Mouse (Mus musculus): ENCODE results near the gene Iqgap2. TPM values are rescaled to one million over a fixed set of nuclear protein-coding genes. Genes with fewer than 3 reads are reported as not detected.

The Iqgap2 gene
- total and polyA plus RNA-seq, 2 experiments from 2014 or later: 0.83 to 1.3 TPM

DNA sequence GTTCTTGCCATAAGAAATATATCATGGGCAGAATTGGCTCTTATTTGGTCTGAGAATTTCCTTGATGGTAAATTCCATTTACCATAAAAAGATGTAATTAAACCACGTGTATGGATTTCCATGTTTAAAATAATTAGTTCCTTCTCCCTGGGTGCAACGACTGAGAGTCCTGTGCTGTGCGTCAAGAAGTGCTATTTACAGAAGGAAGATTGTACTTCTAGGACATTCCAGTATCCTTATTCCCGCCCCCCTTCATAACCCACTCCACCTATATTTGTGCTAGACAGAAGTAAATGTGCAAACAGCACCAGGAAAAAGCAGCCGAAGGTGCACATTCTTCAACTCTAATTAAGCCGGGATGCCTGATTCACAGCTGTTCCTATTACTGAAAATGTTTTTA, 65.5 kb downstream of the Iqgap2 start:
- Histone ChIP-seq H3K4me2 (ENCODE audit: low read depth, low read length) (no peak overlapping the region), H3K36me3 (replicated peaks; ENCODE audit: control insufficient read depth, insufficient read depth, low read length) (no peaks in the 10 kb centered on the region), H3K9me3 (replicated peaks; ENCODE audit: control insufficient read depth, low read length) (no peaks in the 10 kb centered on the region), H3K4me1 (ENCODE audit: control insufficient read depth, insufficient read depth) (peaks cover 11% of the 10 kb centered on the region), H3K27ac (ENCODE audit: low read depth) (no peak overlapping the region), H3K27me3 (ENCODE audit: control insufficient read depth, insufficient read depth, low read length) (no peaks in the 10 kb centered on the region), H3K9ac (replicated peaks; ENCODE audit: low read depth, low read length) (no peak overlapping the region), H3K4me3 (ENCODE audit: low read depth, low read length) (no peak overlapping the region)
- WGBS: 66% methylated on average over 6 of the region's 6 CpGs
- no peak for DNase-seq (ENCODE audit: low spot score)
- ATAC-seq (ENCODE audit: insufficient read depth, low read depth): no peak
- TF ChIP-seq CTCF (IDR thresholded peaks at IDR 0.05; ENCODE audit: low read depth) (no peak), EP300 (IDR thresholded peaks at IDR 0.05; ENCODE audit: low read depth) (no peak)

DNA sequence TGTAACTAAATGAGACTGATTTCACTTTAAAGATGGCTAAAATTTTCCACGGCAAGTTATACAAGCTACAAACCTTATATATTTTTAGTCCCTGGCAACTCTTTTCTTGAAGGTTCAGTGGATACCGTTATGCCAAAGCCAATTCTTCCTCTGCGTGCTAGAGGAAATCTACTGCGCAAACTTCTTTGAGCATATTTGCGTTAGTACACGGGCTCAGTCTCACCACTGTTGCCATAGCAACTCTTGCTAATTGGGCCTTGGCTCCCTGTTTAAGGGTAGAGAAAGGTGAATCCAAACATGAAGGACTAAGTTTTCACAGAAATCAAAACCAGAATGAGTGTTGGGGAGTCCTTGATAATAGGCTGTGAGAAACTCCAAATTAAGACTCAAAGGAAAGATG, 68.8 kb downstream of the Iqgap2 start:
- no peak for ATAC-seq (ENCODE audit: insufficient read depth, low read depth)
- H3K27me3 ChIP-seq (ENCODE audit: control insufficient read depth, insufficient read depth, low read length): no peaks in the 10 kb centered on the region
- no peak for DNase-seq (ENCODE audit: low spot score)
- no peaks in the 10 kb centered on the region for H3K9me3 ChIP-seq (replicated peaks; ENCODE audit: control insufficient read depth, low read length)
- H3K36me3 ChIP-seq (replicated peaks; ENCODE audit: control insufficient read depth, insufficient read depth, low read length): no peaks in the 10 kb centered on the region
- H3K27ac ChIP-seq (ENCODE audit: low read depth): no peak overlapping the region
- no peak overlapping the region for H3K4me2 ChIP-seq (ENCODE audit: low read depth, low read length)
- TF ChIP-seq EP300 (IDR thresholded peaks at IDR 0.05; ENCODE audit: low read depth) (no peak), CTCF (IDR thresholded peaks at IDR 0.05; ENCODE audit: low read depth) (no peak)
- WGBS: 91% methylated on average over 6 of the region's 6 CpGs
- peaks cover 11% of the 10 kb centered on the region for H3K4me1 ChIP-seq (ENCODE audit: control insufficient read depth, insufficient read depth)
- H3K9ac ChIP-seq (replicated peaks; ENCODE audit: low read depth, low read length): no peak overlapping the region
- no peak overlapping the region for H3K4me3 ChIP-seq (ENCODE audit: low read depth, low read length)

DNA sequence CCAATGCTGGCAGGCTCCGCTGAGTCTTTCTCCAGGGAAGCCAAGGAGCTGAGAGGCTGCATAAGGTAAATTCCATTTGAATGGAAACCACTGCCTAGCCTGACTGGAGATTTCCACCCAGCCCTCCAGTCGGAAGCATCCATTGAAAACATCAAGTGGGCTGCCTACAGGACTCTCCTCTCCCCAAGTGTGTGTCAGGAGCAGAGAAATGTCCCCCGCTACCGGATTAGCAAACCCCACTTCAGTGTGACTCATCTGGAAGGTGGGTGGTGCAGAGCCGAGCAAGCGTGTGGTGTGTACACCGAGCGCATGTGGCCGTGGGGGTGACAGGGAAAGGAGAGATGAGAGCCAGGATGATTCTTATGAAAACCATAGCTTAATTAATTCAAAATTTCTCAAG, 71.7 kb downstream of the Iqgap2 start:
- no peak for TF ChIP-seq CTCF (IDR thresholded peaks at IDR 0.05; ENCODE audit: low read depth)
- no peak for TF ChIP-seq EP300 (IDR thresholded peaks at IDR 0.05; ENCODE audit: low read depth)
- H3K4me1 ChIP-seq (ENCODE audit: control insufficient read depth, insufficient read depth): no peaks in the 10 kb centered on the region
- H3K36me3 ChIP-seq (replicated peaks; ENCODE audit: control insufficient read depth, insufficient read depth, low read length): no peaks in the 10 kb centered on the region
- H3K27ac ChIP-seq (ENCODE audit: low read depth): no peak overlapping the region
- no peak overlapping the region for H3K4me2 ChIP-seq (ENCODE audit: low read depth, low read length)
- H3K9me3 ChIP-seq (replicated peaks; ENCODE audit: control insufficient read depth, low read length): no peaks in the 10 kb centered on the region
- WGBS: 82% methylated on average over 9 of the region's 9 CpGs
- H3K27me3 ChIP-seq (ENCODE audit: control insufficient read depth, insufficient read depth, low read length): no peaks in the 10 kb centered on the region
- ATAC-seq (ENCODE audit: insufficient read depth, low read depth) (no peak), DNase-seq (ENCODE audit: low spot score) (no peak)
- no peak overlapping the region for H3K9ac ChIP-seq (replicated peaks; ENCODE audit: low read depth, low read length)
- H3K4me3 ChIP-seq (ENCODE audit: low read depth, low read length): no peak overlapping the region

DNA sequence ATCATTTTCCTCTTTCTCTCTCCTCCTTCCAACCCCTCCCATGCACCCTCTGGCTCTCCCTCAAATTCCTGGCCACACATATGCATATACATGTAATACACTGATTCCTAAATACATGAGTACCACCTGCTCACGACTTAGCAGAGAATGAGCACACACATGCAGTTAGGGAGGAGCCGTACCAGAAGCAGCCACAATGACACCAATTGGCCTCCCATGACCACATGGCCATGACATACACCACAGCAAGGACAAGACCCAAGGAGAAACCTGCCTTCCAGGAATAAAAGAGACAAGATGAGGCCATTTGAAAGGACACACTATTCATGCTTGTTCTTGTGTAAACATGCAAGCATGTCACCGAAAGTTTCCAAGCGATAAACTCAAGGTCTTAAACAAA, 72.8 kb downstream of the Iqgap2 start:
- H3K4me2 ChIP-seq (ENCODE audit: low read depth, low read length): no peak overlapping the region
- TF ChIP-seq EP300 (IDR thresholded peaks at IDR 0.05; ENCODE audit: low read depth) (no peak), CTCF (IDR thresholded peaks at IDR 0.05; ENCODE audit: low read depth) (no peak)
- H3K9me3 ChIP-seq (replicated peaks; ENCODE audit: control insufficient read depth, low read length): no peaks in the 10 kb centered on the region
- no peaks in the 10 kb centered on the region for H3K4me1 ChIP-seq (ENCODE audit: control insufficient read depth, insufficient read depth)
- no peak overlapping the region for H3K4me3 ChIP-seq (ENCODE audit: low read depth, low read length)
- ATAC-seq (ENCODE audit: insufficient read depth, low read depth) (no peak), DNase-seq (ENCODE audit: low spot score) (no peak)
- WGBS: 86% methylated on average over 4 of the region's 4 CpGs
- H3K36me3 ChIP-seq (replicated peaks; ENCODE audit: control insufficient read depth, insufficient read depth, low read length): no peaks in the 10 kb centered on the region
- H3K9ac ChIP-seq (replicated peaks; ENCODE audit: low read depth, low read length): no peak overlapping the region
- no peak overlapping the region for H3K27ac ChIP-seq (ENCODE audit: low read depth)
- no peaks in the 10 kb centered on the region for H3K27me3 ChIP-seq (ENCODE audit: control insufficient read depth, insufficient read depth, low read length)

DNA sequence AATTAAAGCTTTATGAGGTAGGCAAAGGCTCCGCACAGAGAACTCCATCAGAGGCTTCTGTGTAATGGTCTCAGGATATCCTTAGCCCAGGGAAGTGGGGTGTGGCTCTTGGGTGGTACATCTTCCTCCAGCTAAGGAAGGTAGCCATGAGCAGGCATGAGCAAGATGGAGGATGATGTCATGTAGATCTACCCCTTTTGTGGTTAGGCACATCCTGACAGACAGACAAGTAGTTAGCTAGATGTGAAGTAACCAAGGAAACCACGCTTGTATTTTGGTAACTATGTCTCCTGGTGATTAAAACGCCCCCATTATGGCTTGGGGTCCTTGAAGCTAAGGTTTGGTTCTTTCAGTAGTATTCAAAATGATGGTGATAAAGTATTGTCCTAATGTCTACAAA, 78.1 kb downstream of the Iqgap2 start:
- no peaks in the 10 kb centered on the region for H3K4me1 ChIP-seq (ENCODE audit: control insufficient read depth, insufficient read depth)
- DNase-seq (ENCODE audit: low spot score) (no peak), ATAC-seq (ENCODE audit: insufficient read depth, low read depth) (no peak)
- no peaks in the 10 kb centered on the region for H3K9me3 ChIP-seq (replicated peaks; ENCODE audit: control insufficient read depth, low read length)
- H3K4me2 ChIP-seq (ENCODE audit: low read depth, low read length): no peak overlapping the region
- 75% methylated on average over 3 of the region's 3 CpGs for WGBS
- H3K4me3 ChIP-seq (ENCODE audit: low read depth, low read length): no peak overlapping the region
- H3K27ac ChIP-seq (ENCODE audit: low read depth): no peak overlapping the region
- H3K27me3 ChIP-seq (ENCODE audit: control insufficient read depth, insufficient read depth, low read length): no peaks in the 10 kb centered on the region
- no peak overlapping the region for H3K9ac ChIP-seq (replicated peaks; ENCODE audit: low read depth, low read length)
- TF ChIP-seq EP300 (IDR thresholded peaks at IDR 0.05; ENCODE audit: low read depth) (no peak), CTCF (IDR thresholded peaks at IDR 0.05; ENCODE audit: low read depth) (no peak)
- no peaks in the 10 kb centered on the region for H3K36me3 ChIP-seq (replicated peaks; ENCODE audit: control insufficient read depth, insufficient read depth, low read length)

DNA sequence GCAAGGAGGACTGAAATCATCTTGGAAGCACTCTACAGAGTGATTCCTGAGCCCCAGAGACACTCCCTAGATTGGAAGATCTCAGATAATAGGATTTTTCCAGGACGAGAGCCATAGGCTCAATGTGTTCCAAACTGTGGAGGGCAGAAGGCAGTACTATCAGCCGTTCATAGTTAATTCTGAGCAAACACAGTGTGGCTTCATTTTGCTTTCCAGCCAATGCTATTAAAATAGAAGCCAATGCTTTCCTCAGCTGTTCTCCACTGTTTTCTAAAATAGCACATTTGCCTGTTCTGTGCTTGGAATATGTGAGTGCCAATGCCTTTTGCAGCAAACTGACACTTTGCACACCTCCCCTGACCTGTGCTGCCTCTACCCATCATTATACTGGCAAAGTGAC, 80.9 kb downstream of the Iqgap2 start:
- no peak overlapping the region for H3K9ac ChIP-seq (replicated peaks; ENCODE audit: low read depth, low read length)
- ATAC-seq (ENCODE audit: insufficient read depth, low read depth) (no peak), DNase-seq (ENCODE audit: low spot score) (no peak)
- no peaks in the 10 kb centered on the region for H3K4me1 ChIP-seq (ENCODE audit: control insufficient read depth, insufficient read depth)
- H3K9me3 ChIP-seq (replicated peaks; ENCODE audit: control insufficient read depth, low read length): no peaks in the 10 kb centered on the region
- H3K4me2 ChIP-seq (ENCODE audit: low read depth, low read length): no peak overlapping the region
- no peak overlapping the region for H3K27ac ChIP-seq (ENCODE audit: low read depth)
- no peak overlapping the region for H3K4me3 ChIP-seq (ENCODE audit: low read depth, low read length)
- no peaks in the 10 kb centered on the region for H3K27me3 ChIP-seq (ENCODE audit: control insufficient read depth, insufficient read depth, low read length)
- 43% methylated on average over 2 of the region's 2 CpGs for WGBS
- TF ChIP-seq EP300 (IDR thresholded peaks at IDR 0.05; ENCODE audit: low read depth) (no peak), CTCF (IDR thresholded peaks at IDR 0.05; ENCODE audit: low read depth) (no peak)
- no peaks in the 10 kb centered on the region for H3K36me3 ChIP-seq (replicated peaks; ENCODE audit: control insufficient read depth, insufficient read depth, low read length)

Measured in heart, postnatal 0 days (tissue).